Mouse (Mus musculus) MEL (cell line): Measurements from ENCODE around the gene Nemp1. TPM values are rescaled to one million over a fixed set of nuclear protein-coding genes. Genes with fewer than 3 reads are reported as not detected.

Experiments
- DNase-seq: peaks from one replicate; pipeline ENCODE4 v3.0.0; 2011; ENCODE audit warnings: low read depth, low spot score
- H3K27ac ChIP-seq: 2 replicates; pipeline ENCODE4 v1.5.1; 2012; ENCODE audit warnings: low read depth, mild to moderate bottlenecking, control low read depth, low read length, moderate library complexity; ENCODE audit not compliant: control insufficient read depth
- H3K27me3 ChIP-seq, 2 experiments: fragments of 150-350 bp in 1 of 2; sonication (generic) in 1 of 2; 2 replicates each; pipeline ENCODE4 v1.6.1; 2012; ENCODE audit warnings: low read length in 2 of 2, mild to moderate bottlenecking in 2 of 2, improper control_type of control experiment in 1 of 2, moderate library complexity in 1 of 2; ENCODE audit not compliant: insufficient read depth in 2 of 2, control insufficient read depth in 1 of 2
- H3K36me3 ChIP-seq, 2 experiments: 2 replicates each; pipeline ENCODE4 v1.6.1; 2012 to 2014; ENCODE audit warnings: low read length in 2 of 2, improper control_type of control experiment in 1 of 2, inconsistent platforms in 1 of 2, mild to moderate bottlenecking in 1 of 2; ENCODE audit not compliant: insufficient read depth in 2 of 2, control insufficient read depth in 1 of 2
- H3K4me1 ChIP-seq, 2 experiments: fragments of 150-350 bp in 1 of 2; sonication (generic) in 1 of 2; 2 replicates each; pipeline ENCODE4 v1.6.1; 2012; ENCODE audit warnings: low read length in 2 of 2, improper control_type of control experiment in 1 of 2, mild to moderate bottlenecking in 1 of 2; ENCODE audit not compliant: insufficient read depth in 2 of 2, control insufficient read depth in 1 of 2
- H3K4me3 ChIP-seq, 2 experiments: fragments of 150-350 bp in 1 of 2; sonication (generic) in 1 of 2; 2 replicates each; pipeline ENCODE4 v1.5.1; 2012; ENCODE audit warnings: low read depth in 2 of 2, low read length in 2 of 2, mild to moderate bottlenecking in 2 of 2, moderate library complexity in 2 of 2, control low read depth in 1 of 2, improper control_type of control experiment in 1 of 2; ENCODE audit not compliant: control insufficient read depth in 1 of 2, insufficient read depth in 1 of 2
- H3K79me2 ChIP-seq: 2 replicates; pipeline ENCODE4 v1.6.1; 2012; ENCODE audit warnings: mild to moderate bottlenecking, low read length, moderate library complexity; ENCODE audit not compliant: control insufficient read depth, poor library complexity, insufficient read depth
- H3K9ac ChIP-seq: 2 replicates; pipeline ENCODE4 v1.6.1; 2012; ENCODE audit warnings: low read depth, mild to moderate bottlenecking, control low read depth, low read length, moderate library complexity; ENCODE audit not compliant: control insufficient read depth, poor library complexity, severe bottlenecking
- H3K9me3 ChIP-seq: fragments of 150-350 bp; sonication (generic); replicated peaks from 2 replicates; pipeline ENCODE4 v1.6.1; 2012; ENCODE audit warnings: mild to moderate bottlenecking, low read length, improper control_type of control experiment, moderate library complexity; ENCODE audit not compliant: insufficient read depth
- BHLHE40 ChIP-seq: IDR thresholded peaks from 2 replicates; pipeline ENCODE4 v1.6.1; 2012; ENCODE audit warnings: low read depth, mild to moderate bottlenecking, inconsistent platforms, low read length, improper control_type of control experiment, borderline replicate concordance
- CTCF ChIP-seq, 3 experiments: IDR thresholded peaks in 2 of 3; conservative IDR thresholded peaks in 1 of 3; 2 replicates each; pipeline ENCODE4 v1.5.1; 2011 to 2012; ENCODE audit warnings: low read length in 3 of 3, low read depth in 2 of 3, mild to moderate bottlenecking in 2 of 3, improper control_type of control experiment in 1 of 3, inconsistent platforms in 1 of 3, mixed read lengths in 1 of 3, moderate library complexity in 1 of 3; ENCODE audit not compliant: control insufficient read depth in 1 of 3, insufficient read depth in 1 of 3, poor library complexity in 1 of 3, severe bottlenecking in 1 of 3
- E2F4 ChIP-seq: IDR thresholded peaks from 2 replicates; pipeline ENCODE4 v1.6.1; 2011; ENCODE audit warnings: low read depth, low read length, improper control_type of control experiment, borderline replicate concordance
- ELF1 ChIP-seq: IDR thresholded peaks from 2 replicates; pipeline ENCODE4 v1.6.1; 2014; ENCODE audit warnings: low read depth, mild to moderate bottlenecking, inconsistent platforms, low read length, improper control_type of control experiment, moderate library complexity
- EP300 ChIP-seq, 2 experiments: IDR thresholded peaks; 2 replicates each; pipeline ENCODE4 v1.6.1; 2011; ENCODE audit warnings: improper control_type of control experiment in 2 of 2, low read length in 2 of 2, low read depth in 1 of 2, mild to moderate bottlenecking in 1 of 2
- ETS1 ChIP-seq: IDR thresholded peaks from 2 replicates; pipeline ENCODE4 v1.6.1; 2012; ENCODE audit warnings: low read depth, mild to moderate bottlenecking, inconsistent platforms, low read length, improper control_type of control experiment, moderate library complexity
- GABPA ChIP-seq: IDR thresholded peaks from 2 replicates; pipeline ENCODE4 v1.6.1; 2012; ENCODE audit warnings: low read depth, mild to moderate bottlenecking, inconsistent platforms, low read length, improper control_type of control experiment, moderate library complexity
- HCFC1 ChIP-seq: IDR thresholded peaks from 2 replicates; pipeline ENCODE4 v1.6.1; 2012; ENCODE audit warnings: low read depth, mild to moderate bottlenecking, inconsistent platforms, low read length, improper control_type of control experiment, moderate library complexity
- KAT2A ChIP-seq: conservative IDR thresholded peaks from 2 replicates; pipeline ENCODE4 v1.6.1; 2012; ENCODE audit warnings: low read depth, low read length, improper control_type of control experiment, inconsistent platforms
- MAFK ChIP-seq: IDR thresholded peaks from 2 replicates; pipeline ENCODE4 v1.6.1; 2011; ENCODE audit warnings: low read depth, mild to moderate bottlenecking, low read length, improper control_type of control experiment, borderline replicate concordance
- MAZ ChIP-seq: IDR thresholded peaks from 2 replicates; pipeline ENCODE4 v1.6.1; 2012; ENCODE audit warnings: low read depth, mild to moderate bottlenecking, inconsistent platforms, low read length, improper control_type of control experiment
- MXI1 ChIP-seq: IDR thresholded peaks from 2 replicates; pipeline ENCODE4 v1.6.1; 2011; ENCODE audit warnings: mild to moderate bottlenecking, low read depth, low read length, improper control_type of control experiment
- MYB ChIP-seq: IDR thresholded peaks from 2 replicates; pipeline ENCODE4 v1.6.1; 2011; ENCODE audit warnings: mild to moderate bottlenecking, low read depth, low read length, improper control_type of control experiment
- MYC ChIP-seq: IDR thresholded peaks from 2 replicates; pipeline ENCODE4 v1.6.1; 2011; ENCODE audit warnings: low read depth, mild to moderate bottlenecking, low read length, improper control_type of control experiment, moderate library complexity
- NELFE ChIP-seq: IDR thresholded peaks from 2 replicates; pipeline ENCODE4 v1.6.1; 2011; ENCODE audit warnings: low read depth, low read length, improper control_type of control experiment
- POLR2A ChIP-seq, 2 experiments: IDR thresholded peaks; 2 replicates each; pipeline ENCODE4 v1.6.1; 2011 to 2012; ENCODE audit warnings: low read length in 2 of 2, mild to moderate bottlenecking in 2 of 2, control low read depth in 1 of 2, improper control_type of control experiment in 1 of 2, low read depth in 1 of 2, moderate library complexity in 1 of 2; ENCODE audit not compliant: control insufficient read depth in 1 of 2, insufficient read depth in 1 of 2, poor library complexity in 1 of 2
- POLR2AphosphoS2 ChIP-seq: IDR thresholded peaks from 2 replicates; pipeline ENCODE4 v1.6.1; 2011; ENCODE audit warnings: low read length, improper control_type of control experiment
- RAD21 ChIP-seq: IDR thresholded peaks from 2 replicates; pipeline ENCODE4 v1.6.1; 2011; ENCODE audit warnings: mild to moderate bottlenecking, low read depth, low read length, improper control_type of control experiment
- RCOR1 ChIP-seq: IDR thresholded peaks from 2 replicates; pipeline ENCODE4 v1.6.1; 2012; ENCODE audit warnings: low read depth, mild to moderate bottlenecking, inconsistent platforms, low read length, improper control_type of control experiment
- SIN3A ChIP-seq: IDR thresholded peaks from 2 replicates; pipeline ENCODE4 v1.6.1; 2012; ENCODE audit warnings: low read length, improper control_type of control experiment, inconsistent platforms
- SMC3 ChIP-seq: IDR thresholded peaks from 2 replicates; pipeline ENCODE4 v1.6.1; 2011; ENCODE audit warnings: low read depth, low read length, improper control_type of control experiment
- TAL1 ChIP-seq: IDR thresholded peaks from 2 replicates; pipeline ENCODE4 v1.6.1; 2012; ENCODE audit warnings: mild to moderate bottlenecking, inconsistent platforms, low read length, moderate library complexity, mixed read lengths
- TBP ChIP-seq: IDR thresholded peaks from 2 replicates; pipeline ENCODE4 v1.8.0; 2011; ENCODE audit warnings: low read depth, low read length, improper control_type of control experiment
- TCF12 ChIP-seq: IDR thresholded peaks from 2 replicates; pipeline ENCODE4 v1.6.1; 2014; ENCODE audit warnings: low read depth, mild to moderate bottlenecking, inconsistent platforms, low read length, improper control_type of control experiment, moderate library complexity
- UBTF ChIP-seq: IDR thresholded peaks from 2 replicates; pipeline ENCODE4 v1.6.1; 2012; ENCODE audit warnings: low read depth, mild to moderate bottlenecking, inconsistent platforms, low read length, improper control_type of control experiment, moderate library complexity, borderline replicate concordance; ENCODE audit not compliant: insufficient read depth
- USF1 ChIP-seq: IDR thresholded peaks from 2 replicates; pipeline ENCODE4 v1.6.1; 2014; ENCODE audit warnings: low read depth, mild to moderate bottlenecking, inconsistent platforms, low read length, improper control_type of control experiment, moderate library complexity
- USF2 ChIP-seq, 2 experiments: IDR thresholded peaks; 2 replicates each; pipeline ENCODE4 v1.6.1; 2011 to 2012; ENCODE audit warnings: improper control_type of control experiment in 2 of 2, low read length in 2 of 2, borderline replicate concordance in 1 of 2, inconsistent platforms in 1 of 2, low read depth in 1 of 2, mild to moderate bottlenecking in 1 of 2; ENCODE audit not compliant: insufficient read depth in 1 of 2
- ZMIZ1 ChIP-seq: IDR thresholded peaks from 2 replicates; pipeline ENCODE4 v1.6.1; 2012; ENCODE audit warnings: low read depth, mild to moderate bottlenecking, inconsistent platforms, low read length, improper control_type of control experiment, moderate library complexity
- polyA plus RNA-seq, 2 experiments: library from polyadenylated mRNA; stranded (reverse) in 1 of 2; unstranded in 1 of 2; fragments of >175 nt in 1 of 2; fragments of >200 nt in 1 of 2; gene quantifications; 2 replicates each; pipeline versions ENCODE4 v1.2.1 to v1.2.4; 2012; ENCODE audit warnings: low replicate concordance in 2 of 2, low read depth in 1 of 2; ENCODE audit not compliant: insufficient read length in 2 of 2, insufficient read depth in 1 of 2, missing spikeins in 1 of 2
- total RNA-seq: library from RNA; depleted of rRNA; stranded (reverse); fragments of 300-350 nt; gene quantifications from 2 replicates; pipeline ENCODE4 v1.2.3, GENCODE M21; 2012

Gene Nemp1
- total and polyA plus RNA-seq, 3 experiments, result 12.1 to 13.9 TPM; not detected in 1

GRCm38 (mm10) chr10:127736916-127737315 is 70.2 kb downstream of the Nemp1 start (continued):
- TF ChIP-seq E2F4 (no peak), USF2 (IDR thresholded peaks at IDR 0.05; ENCODE audit: borderline replicate concordance in 1 of 2, insufficient read depth in 1 of 2, low read depth in 1 of 2, low read length in 2 of 2) (no peak)

DNA sequence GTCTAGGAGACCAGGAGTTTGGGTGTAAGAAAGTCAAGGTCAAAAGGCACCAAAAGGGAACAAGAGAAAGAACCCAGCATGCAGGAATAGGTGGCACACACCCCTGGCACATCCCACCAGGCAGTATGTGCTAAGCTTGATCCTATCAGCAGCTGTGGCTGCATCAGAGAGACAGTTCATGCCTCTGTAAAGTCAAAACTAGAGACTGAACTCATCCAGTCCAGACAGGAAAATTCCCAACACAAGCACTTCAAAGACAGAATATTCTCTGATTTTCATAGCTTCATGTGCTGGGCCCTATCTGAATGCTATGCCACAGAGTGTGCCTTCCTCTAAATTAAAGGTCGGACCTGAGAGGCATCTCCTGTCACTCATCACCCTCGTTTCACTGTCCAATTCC is 70.9 kb downstream of the Nemp1 start:
- peak overlapping the region; percentile 32 for H3K4me3 ChIP-seq
- H3K79me2 ChIP-seq, result peaks cover 9% of the 10 kb centered on the region
- peak overlapping the region; percentile 89 for H3K27ac ChIP-seq
- no peaks in the 10 kb centered on the region for H3K27me3 ChIP-seq
- peak overlapping the region; percentile 49 for H3K9ac ChIP-seq
- H3K4me1 ChIP-seq, result peaks cover 5 to 23% of the 10 kb centered on the region in 2 experiments; a peak in 3 of 4 replicates
- TF ChIP-seq TBP (no peak), MYC (no peak), GABPA (no peak), POLR2A (IDR thresholded peaks at IDR 0.05; ENCODE audit: control insufficient read depth in 1 of 2, insufficient read depth in 1 of 2, low read depth in 1 of 2, low read length in 2 of 2, poor library complexity in 1 of 2) (no peak), ETS1 (no peak), MYB (no peak), UBTF (no peak), HCFC1 (no peak), SIN3A (no peak), POLR2AphosphoS2 (no peak), EP300 (IDR thresholded peaks at IDR 0.05; ENCODE audit: low read depth in 1 of 2, low read length in 2 of 2) (no peak), ZMIZ1 (no peak), BHLHE40 (no peak), USF1 (no peak), MAFK (no peak), TAL1 (no peak)
- TF ChIP-seq, all 39 proteins: peak for 0
- Histone ChIP-seq H3K9me3 (no peaks in the 10 kb centered on the region), H3K36me3 (peaks cover 0 to 23% of the 10 kb centered on the region in 2 experiments; a peak in 2 of 4 replicates)
- peak; percentile 54 for DNase-seq

- H3K9ac ChIP-seq, result peak overlapping the region; percentile 22
- H3K4me1 ChIP-seq, result peaks cover 5 to 23% of the 10 kb centered on the region in 2 experiments; a peak in 3 of 4 replicates
- peak overlapping the region; percentile 25 to 58 for H3K4me3 ChIP-seq
- H3K9me3 ChIP-seq, result no peaks in the 10 kb centered on the region
- H3K27ac ChIP-seq, result peak overlapping the region; percentile 61
- no peaks in the 10 kb centered on the region for H3K27me3 ChIP-seq
- peak; percentile 86 for DNase-seq
- H3K79me2 ChIP-seq, result peaks cover 9% of the 10 kb centered on the region
- H3K36me3 ChIP-seq, result peaks cover 0 to 23% of the 10 kb centered on the region in 2 experiments; a peak in 2 of 4 replicates
- TF ChIP-seq CTCF (IDR thresholded peaks at IDR 0.05 in 2 of 3, conservative IDR thresholded peaks at IDR 0.05 in 1 of 3; ENCODE audit: control insufficient read depth in 1 of 3, insufficient read depth in 1 of 3, low read depth in 2 of 3, low read length in 3 of 3, poor library complexity in 1 of 3, severe bottlenecking in 1 of 3) (peak; percentile 41 to 54 (median 47)), BHLHE40 (peak; percentile 69; the same call in 1 of the 2 replicates), KAT2A (no peak), MAZ (no peak), RCOR1 (0 out of 2 replicates have a peak, but pooled peaks have one; percentile 10), NELFE (0 out of 2 replicates have a peak, but pooled peaks have one; percentile 8), ETS1 (peak; percentile 73), ELF1 (0 out of 2 replicates have a peak, but pooled peaks have one; percentile 45), E2F4 (no peak), GABPA (no peak), RAD21 (peak; percentile 10), MYC (no peak), SMC3 (peak; percentile 33), TCF12 (no peak), MXI1 (peak; percentile 24), TAL1 (peak; percentile 49), EP300 (IDR thresholded peaks at IDR 0.05; ENCODE audit: low read depth in 1 of 2, low read length in 2 of 2) (peak; percentile 77 to 80)
Observed at GRCm38 (mm10) chr10:127738151-127738882, 71.6 kb downstream of the Nemp1 start.
